Mouse (Mus musculus): ENCODE data around the gene Prrt3.
A peak's percentile ranks its signal among the peaks of the same experiment; 100 is the strongest.

Gene Prrt3

GRCm38 (mm10) chr6:113501388-113502084 lies at the start of gene Prrt3:
Prrt3 (minus strand) TSS chr6:113501931.
- peak; percentile 43 to 55 for DNase-seq

- no peak for DNase-seq
These were observed 42.3 kb upstream of the Prrt3 start for GRCm38 (mm10) chr6:113543906-113544481.

GRCm38 (mm10) chr6:113541610-113542009 lies 39.9 kb upstream of the Prrt3 start:
- DNase-seq = no peak

DNA sequence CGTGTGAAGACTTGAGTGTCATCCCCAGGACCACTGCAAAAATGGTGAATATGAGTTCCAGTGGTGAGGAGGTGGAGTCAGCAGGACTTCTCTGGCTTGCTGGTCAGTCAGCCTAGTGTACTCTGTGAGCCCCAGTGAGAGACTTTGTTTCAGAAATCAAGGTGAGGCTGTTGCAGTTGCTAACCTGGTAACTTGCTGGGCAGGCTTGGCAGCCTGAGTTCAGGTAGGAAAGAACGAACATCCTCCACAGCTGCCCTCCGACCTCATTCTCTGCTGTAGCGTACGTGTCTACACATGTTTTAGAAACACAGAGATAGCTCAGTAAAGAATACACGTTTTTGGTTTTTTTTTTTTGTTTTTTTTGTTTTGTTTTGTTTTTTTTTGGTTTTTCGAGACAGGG lies 33.2 kb upstream of the Prrt3 start:
- DNase-seq = no peak

DNA sequence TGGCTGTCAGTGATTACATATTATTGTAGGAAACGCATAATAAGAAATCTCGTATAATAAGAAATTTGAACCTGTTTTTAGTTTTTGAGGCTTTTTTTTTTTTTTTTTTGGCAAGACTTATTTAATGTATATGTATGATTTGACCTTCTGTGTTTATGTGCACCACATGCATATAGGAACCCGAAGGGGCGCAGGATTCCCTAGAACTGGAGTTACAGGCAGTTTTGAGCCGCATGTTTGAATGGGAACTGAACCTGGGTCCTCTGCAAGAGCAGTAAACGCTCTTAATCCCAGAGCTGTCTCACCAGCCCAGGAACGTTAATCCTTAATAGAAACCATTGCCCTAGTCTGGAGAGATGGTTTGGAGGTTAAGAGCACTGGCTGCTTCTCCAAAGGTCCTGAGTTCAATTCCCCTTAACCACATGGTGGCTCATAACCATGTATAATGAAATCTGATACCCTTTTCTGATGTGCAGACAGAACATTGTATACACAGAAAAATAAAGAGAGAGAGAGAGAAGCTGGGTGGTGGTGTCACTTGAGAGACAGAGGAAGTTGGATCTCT lies 30.2 kb upstream of the Prrt3 start:
- DNase-seq = no peak

DNA sequence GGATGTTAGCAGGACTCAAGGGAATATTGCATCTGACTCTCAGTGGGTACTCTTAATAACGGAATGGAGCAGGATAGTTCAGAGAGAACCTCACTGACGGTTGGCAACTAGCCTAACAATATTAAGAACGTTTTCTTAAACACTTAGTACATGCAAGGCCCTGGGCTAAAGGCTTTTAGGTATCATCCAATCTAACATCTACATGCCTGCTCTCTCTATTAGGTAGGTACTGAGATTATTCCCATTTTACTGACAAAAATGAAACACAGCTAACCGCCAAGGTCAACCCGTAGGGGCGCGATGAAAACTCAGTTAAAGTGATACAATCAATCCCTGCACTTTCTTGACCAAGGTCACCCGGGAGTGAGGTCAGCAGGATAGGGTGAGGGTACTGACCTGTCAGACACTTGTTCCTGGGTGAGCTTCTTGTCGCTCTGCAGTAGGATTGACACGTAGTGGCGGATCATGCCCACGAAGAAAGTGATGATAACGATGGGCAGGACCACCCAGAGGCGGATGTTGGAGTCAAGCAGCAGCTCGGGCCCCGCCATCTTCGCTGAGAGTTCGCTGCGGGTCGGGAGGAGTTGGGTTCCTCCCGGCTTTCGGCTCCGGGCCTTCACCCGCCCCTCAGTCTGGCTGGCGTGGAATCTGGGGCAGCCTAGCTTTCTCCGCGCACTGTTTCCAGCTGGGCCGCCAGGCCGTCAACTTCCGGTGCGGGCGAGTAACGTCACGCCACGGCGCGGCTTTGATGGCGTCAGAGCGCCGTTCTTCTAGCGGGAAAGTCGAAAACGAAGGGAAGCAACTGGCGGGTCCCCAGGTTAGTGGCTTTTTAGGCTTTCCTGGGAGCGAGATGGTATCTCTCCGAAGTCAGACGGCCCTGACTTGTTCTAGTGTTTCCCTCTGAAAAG lies 29.5 kb upstream of the Prrt3 start, which contains the start of the genes Emc3 and Fancd2:
Gene Emc3, minus strand, starts transcription at position 721 of the 908 bp plus-strand sequence.
Gene Fancd2, plus strand, starts transcription at position 751 of the 908 bp plus-strand sequence.
- peak; percentile 95 to 97 for DNase-seq

- DNase-seq = no peak
These were observed 21.7 kb upstream of the Prrt3 start for GRCm38 (mm10) chr6:113523420-113523819.

GRCm38 (mm10) chr6:113522310-113522709 lies 20.6 kb upstream of the Prrt3 start:
- DNase-seq = no peak

DNA sequence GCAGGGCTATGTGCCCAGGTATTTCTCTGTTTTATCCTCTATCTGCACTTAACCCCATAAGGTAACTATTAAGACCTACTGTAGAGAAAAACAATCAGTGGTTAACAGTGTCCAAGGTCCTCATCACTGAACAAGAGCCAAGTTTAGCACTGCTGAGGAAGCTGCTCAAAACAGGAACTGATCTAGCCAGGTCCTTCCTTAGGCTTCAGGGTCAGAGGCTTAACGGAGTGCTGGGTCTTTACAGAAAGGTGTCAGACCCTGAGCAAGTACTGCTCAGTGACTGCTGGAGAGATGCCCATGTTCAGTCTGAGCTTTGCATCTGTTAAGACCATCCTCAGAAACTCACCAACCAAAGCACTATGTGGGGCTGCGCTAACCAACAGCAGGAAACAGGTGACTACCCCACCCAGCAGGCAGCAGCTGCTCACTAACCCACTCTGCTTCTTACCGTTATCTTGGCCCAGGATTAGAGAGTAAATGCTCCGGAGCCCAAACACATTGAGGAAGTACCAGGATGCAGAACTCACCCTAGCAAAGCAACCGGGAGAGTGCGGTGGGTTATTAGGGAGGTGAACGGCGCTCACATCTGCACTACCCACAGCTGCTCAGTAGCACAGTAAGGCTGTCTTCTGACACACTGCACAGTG lies 15.8 kb upstream of the Prrt3 start:
- no peak for DNase-seq

DNA sequence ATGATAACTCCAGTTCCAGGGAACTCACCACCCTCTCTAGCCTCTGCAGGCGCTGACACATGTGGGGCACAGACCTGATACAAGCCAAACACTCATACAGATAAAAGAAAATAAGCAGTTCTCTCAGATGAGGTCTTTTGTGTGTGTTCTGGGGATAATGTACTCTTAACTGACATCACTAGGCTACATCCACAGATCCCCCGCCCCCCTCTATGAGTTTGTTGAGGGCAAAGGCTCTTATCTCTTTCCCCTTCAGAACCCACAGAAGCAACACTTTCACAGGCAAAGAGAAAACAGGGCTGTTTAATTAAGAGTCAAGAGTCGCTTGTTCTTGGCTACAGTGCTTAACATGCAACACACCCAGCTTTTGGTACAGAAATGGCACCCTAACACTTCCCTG lies 12.9 kb upstream of the Prrt3 start:
- DNase-seq = no peak

- DNase-seq = no peak
These were observed 12.2 kb upstream of the Prrt3 start for GRCm38 (mm10) chr6:113513944-113514343.

DNA sequence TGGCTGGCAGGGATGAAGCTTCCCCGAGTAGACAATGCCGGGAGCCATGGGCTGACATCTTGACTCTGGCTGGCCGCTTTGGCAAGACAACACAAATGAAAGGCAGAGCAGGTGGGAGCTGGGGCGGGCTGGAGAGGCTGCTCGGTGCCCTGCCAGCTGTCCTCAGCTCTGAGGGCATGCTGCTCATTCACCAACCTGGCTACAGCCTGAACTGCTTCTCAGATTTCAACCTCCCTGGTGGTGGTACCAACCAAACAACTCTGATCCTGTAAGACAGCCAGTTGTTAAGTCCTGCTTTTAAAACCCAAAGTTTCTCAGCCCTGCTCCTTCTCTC lies 7.2 kb upstream of the Prrt3 start:
- no peak for DNase-seq

- DNase-seq = no peak
These were observed 6.7 kb upstream of the Prrt3 start for GRCm38 (mm10) chr6:113508272-113508946.

DNA sequence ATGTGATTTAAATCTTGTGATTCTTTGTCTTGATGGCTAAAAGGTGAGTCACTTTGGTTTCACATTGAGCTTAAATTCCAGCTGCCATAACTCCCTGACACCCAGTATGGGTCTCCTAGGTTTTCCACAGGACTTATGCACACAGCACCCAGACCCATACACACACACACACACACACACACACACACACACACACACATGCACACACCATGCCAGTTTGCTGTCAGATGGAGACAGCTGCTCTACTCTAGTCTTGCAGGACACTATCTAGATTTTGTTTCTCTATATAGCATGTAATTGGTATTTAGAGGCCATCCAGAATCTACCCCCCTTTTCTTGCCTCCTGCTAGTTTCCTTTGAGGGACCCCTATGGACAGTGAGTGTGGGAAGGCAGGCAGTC lies 5.4 kb upstream of the Prrt3 start:
- DNase-seq = no peak

- no peak for DNase-seq
These were observed 4.0 kb upstream of the Prrt3 start for GRCm38 (mm10) chr6:113505689-113506088.

DNA sequence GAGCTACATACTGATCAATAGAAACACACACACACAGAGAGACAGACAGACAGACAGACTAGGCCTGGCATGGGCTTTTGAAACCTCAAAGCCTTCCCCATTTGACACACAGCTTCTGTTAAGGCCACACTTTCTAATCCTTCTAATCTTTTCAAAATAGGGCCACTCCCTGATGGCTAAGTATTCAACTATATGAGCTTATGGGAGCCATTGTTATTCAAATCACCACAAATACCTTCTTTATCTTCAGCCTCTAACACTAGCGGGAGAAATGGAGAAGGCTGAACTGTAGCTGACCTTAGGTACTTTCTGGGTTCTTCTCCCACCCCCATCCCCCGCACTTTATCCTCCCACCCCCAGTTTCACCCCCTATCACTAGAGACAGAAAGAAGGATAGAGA lies 1.1 kb upstream of the Prrt3 start:
- DNase-seq = no peak

- no peak for DNase-seq
These were observed 2.4 kb downstream of the Prrt3 start for GRCm38 (mm10) chr6:113499346-113499745.

GRCm38 (mm10) chr6:113495071-113495675 lies 6.6 kb downstream of the Prrt3 start:
- DNase-seq = peak; percentile 17 to 34

DNA sequence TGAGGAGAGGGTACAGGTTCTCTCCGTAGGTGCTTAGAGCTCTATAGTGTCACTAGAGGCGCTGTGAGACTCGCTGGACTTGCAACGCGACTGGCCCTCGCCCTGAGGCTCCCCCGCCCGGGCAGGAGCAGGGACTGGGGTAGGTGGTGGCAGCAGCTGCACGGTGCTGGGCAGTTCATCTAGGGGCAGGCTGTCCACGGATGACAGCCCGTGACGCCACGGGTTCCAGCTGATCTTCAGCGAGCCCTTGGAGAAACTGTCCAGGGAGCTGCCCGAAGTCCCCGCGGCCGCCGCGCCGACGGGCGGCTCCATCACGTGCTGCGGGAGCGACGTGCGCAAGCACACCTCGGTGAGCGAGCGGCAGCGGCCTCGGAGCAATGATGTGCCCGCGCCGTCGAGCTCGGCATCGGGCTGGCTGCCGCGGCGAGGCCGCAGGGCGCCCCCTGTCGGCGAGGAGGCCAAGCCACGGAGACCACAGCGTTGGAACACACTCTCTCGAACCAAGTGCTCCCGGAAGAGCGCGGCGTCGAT lies 7.4 kb downstream of the Prrt3 start:
- peak; percentile 86 to 92 for DNase-seq

DNA sequence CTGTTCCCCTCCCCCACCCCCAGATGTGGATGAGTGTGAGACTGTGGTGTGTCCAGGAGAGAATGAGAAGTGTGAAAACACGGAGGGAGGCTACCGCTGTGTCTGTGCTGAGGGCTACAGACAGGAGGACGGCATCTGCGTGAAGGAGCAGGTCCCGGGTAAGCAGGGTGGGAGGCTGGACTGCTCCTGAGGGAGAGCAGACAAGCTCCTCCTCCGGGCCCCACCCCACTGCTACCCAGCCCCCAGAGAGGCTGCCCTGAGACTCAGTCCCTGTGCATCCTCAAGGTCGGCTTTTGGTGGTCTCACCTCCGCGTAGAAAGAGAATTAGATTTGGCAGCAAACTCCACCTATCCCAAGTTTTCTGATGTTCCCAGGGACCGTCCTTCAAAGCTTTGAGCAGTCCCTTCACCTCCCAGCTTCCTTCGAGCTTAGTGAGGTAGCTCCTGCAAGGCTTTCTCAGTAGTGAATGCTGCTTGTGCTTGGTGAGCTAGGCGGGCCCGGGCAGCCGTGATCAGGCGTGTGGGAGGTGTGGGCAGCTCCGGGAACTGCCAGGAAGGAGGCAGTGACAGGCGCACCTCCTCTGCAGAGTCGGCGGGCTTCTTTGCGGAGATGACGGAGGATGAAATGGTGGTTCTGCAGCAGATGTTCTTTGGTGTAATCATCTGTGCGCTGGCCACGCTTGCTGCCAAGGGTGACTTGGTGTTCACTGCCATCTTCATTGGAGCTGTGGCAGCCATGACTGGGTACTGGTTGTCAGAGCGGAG lies 9.4 kb downstream of the Prrt3 start:
- DNase-seq = no peak

DNA sequence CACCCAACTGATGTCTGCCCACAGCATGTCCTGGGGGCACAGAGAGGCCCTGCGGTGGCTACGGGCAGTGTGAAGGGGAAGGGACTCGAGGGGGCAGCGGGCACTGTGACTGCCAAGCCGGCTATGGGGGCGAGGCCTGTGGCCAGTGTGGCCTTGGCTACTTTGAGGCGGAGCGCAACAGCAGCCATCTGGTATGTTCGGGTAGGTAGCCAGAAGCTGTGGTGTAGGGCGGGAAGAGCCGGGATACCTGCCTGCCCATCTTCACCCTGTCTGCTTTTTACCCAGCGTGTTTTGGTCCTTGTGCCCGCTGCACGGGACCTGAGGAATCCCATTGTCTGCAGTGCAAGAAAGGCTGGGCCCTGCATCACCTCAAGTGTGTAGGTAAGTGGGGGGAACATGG lies 12.3 kb downstream of the Prrt3 start:
- no peak for DNase-seq
